Mouse (Mus musculus): ENCODE measurements at regions not wholly inside any gene's neighbourhood (a gene's known extent, or its start where the extent isn't known, plus 50 kb on each side); places are given as distances from the start of the nearest gene placed in this dataset.

DNA sequence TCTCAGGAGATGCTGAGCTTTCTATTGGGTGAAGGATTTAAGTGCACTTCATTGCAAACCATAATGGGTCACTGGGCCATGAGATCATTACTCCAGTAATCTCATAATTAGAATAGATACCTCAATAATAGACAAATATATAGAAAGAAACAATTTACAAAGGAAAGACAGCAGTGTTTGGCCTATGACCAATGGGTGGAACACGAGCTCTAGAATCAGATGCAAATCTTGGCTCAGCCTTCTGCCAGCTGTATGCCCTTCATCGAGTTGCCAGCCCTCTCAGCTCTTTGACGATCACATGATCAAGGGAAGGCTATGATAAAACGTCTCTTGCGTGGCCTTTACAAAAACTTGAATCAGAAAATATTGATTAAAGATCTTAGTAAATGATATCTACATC is 92.9 kb upstream of the Dapk1 start:
- no peak for TF ChIP-seq CTCF (IDR thresholded peaks at IDR 0.05; ENCODE audit: borderline replicate concordance, insufficient read depth, low read depth, low read length)
- no peak for TF ChIP-seq POLR2A (IDR thresholded peaks at IDR 0.05; ENCODE audit: borderline replicate concordance, insufficient read depth, low read length)

Measured in cerebellum, adult 2 months (tissue).